Mouse (Mus musculus) thymus, postnatal 4 days (tissue): ENCODE results near the gene Myf5.

Source experiments
- DNase-seq: peaks from one replicate; pipeline ENCODE4 v3.0.0; 2021

Myf5 gene

GRCm38 (mm10) chr10:107485870-107486269 is at the start of gene Myf5:
Myf5 (minus strand) TSS chr10:107486134.
- DNase-seq = no peak

DNA sequence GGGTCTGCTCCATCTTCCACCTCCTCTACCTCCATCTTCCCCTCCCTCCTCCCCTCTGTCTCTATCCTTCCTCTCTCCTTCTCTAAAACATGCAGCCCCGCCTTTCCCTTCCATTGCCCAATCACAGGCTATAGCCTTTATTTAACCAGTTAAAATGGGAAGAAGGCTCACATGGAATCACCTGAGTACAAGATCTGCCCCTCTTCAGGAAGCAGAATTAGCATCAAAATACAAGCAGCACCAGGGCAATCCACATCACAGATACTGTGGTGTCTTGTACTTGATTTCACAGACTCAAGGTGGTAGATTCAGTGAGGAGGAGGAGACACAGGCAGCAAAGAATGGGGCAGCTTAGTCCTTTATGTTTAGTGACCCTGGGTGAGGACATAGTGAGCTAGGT is 42.8 kb upstream of the Myf5 start:
- no peak for DNase-seq

GRCm38 (mm10) chr10:107519216-107519615 is 33.3 kb upstream of the Myf5 start:
- no peak for DNase-seq

DNA sequence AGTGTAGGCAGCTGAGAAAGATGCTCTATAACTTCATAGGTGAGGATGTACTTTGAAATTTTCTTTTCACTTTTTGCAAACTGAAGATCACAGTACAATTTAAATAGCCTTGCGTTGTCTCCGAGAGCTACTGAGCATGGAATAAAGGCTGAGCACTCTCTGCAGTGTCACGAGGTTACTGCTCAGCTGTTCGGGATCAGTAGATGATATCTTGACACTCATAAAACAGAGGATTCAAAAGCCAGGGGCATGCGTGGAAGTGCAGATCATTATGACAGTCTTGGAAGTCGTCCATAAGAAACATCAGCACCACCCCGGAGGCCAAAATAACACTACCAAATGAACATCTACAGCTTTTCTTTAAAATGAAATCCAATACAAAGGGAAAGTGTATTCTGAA is 30.7 kb upstream of the Myf5 start:
- DNase-seq = no peak

DNA sequence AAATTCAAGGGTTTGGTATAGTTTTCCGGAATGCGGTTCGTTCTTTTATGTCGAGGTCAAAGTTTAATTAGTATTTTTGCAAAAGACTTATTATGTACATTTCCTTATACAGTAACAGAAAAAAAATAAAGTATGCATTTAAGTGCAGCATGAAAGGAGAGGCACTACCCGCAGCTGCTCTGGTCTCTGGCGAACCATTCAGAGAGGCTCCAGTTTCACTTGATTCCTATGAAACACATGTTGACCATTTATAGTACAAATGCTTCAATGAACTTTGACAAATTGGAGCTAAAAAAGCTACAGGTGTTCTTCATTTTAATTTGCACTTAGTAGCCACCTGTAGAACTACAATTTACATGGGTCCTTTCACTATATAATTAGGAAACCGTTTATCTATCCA is 28.8 kb upstream of the Myf5 start:
- no peak for DNase-seq

- no peak for DNase-seq
These were observed 20.5 kb upstream of the Myf5 start for GRCm38 (mm10) chr10:107506397-107506796.

- no peak for DNase-seq
These were observed 17.5 kb upstream of the Myf5 start for GRCm38 (mm10) chr10:107503430-107503829.

DNA sequence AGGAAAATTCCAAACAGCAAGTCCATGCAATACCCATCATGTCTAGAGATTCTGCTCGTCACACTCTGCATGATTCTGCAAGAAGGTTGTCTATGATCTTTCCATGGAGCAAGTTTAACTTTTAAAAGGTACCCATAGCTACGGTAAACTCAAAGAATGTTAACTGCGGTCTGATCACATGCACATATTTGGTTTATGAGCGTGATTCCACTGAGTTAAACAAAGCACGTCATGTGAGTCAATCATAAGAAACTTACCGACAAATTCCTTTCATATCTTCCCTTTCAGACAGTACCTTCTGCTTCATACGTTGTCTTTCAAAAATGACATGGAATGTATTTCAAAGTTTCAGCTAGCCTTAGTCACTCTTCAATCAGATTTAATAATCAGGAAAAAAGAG is 16.3 kb upstream of the Myf5 start:
- DNase-seq = no peak

- no peak for DNase-seq
These were observed 13.7 kb upstream of the Myf5 start for GRCm38 (mm10) chr10:107499656-107500055.

GRCm38 (mm10) chr10:107496402-107496801 is 10.5 kb upstream of the Myf5 start:
- DNase-seq = no peak

GRCm38 (mm10) chr10:107494568-107494967 is 8.6 kb upstream of the Myf5 start, which contains the start of gene Myf6:
Myf6 (minus strand) TSS chr10:107494737.
- no peak for DNase-seq

DNA sequence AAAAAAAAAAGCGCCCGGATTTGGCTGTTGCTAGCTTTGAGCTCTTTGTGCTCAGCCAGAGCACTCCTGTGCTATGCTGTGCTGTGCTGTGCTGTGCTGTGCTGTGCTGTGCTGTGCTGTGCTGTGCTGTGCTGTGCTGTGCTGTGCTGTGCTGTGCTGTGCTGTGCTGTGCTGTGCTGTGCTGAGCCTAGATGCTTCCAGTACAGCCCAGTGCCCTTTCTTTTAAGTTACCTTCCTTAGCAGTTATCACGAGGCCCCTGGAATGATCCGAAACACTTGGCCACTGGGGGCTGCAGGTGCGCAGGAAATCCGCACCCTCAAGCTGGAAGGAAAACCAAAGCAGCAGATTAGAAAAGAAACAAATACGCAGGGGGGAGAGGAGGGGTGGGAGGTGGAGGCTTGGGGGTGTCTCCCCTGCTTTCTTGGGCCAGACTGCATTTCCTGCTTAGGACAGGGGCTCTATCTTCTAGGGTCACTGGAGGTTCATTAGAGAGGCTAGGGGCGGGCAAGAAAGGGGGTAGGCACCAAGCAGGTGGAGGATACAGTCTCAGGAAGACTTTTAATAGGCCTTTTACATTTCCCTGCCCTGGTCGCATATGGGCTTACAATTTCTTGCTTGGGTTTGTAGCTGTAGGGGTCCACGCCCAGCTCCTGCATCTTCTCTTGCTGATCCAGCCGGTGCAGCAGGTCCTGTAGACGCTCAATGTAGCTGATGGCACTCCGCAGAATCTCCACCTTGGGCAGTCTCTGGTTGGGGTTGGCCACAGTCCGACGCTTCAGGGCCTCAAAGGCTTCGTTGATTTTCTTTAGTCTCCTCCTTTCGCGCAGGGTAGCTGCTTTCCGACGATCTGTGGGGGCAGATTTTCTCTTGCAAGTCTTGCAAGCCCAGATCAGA is 7.9 kb upstream of the Myf5 start:
- DNase-seq = no peak

DNA sequence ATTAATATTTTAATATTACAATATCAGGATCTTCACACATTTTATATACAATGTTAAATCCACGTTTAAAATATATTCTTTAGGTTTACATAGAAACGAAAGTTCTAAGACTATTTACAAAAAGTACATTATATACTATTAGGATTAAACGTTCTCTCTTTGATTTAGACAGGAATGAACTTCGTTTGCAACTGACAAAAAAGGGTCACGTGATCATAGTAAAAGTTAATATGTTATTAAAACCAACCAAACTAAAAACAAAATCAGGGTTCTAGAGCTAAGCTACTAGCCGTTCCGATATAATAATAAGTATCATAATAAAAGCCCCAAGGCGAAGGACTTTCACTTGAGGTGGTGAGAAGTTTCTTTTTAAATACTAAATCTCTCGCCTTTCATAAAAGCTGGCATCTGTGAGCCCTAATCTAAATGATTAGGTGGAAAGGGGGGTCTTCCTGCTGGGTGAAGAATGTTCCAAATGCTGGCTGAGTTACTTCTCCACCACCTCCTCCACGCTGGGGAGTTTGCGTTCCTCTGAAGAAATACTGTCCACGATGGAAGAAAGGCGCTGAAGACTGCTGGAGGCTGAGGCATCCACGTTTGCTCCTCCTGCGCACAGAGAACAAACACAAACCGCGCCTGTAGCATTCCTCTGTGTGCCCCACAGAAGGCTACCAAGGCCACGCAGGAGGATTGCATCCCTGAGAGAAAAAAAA is 7.1 kb upstream of the Myf5 start:
- no peak for DNase-seq

DNA sequence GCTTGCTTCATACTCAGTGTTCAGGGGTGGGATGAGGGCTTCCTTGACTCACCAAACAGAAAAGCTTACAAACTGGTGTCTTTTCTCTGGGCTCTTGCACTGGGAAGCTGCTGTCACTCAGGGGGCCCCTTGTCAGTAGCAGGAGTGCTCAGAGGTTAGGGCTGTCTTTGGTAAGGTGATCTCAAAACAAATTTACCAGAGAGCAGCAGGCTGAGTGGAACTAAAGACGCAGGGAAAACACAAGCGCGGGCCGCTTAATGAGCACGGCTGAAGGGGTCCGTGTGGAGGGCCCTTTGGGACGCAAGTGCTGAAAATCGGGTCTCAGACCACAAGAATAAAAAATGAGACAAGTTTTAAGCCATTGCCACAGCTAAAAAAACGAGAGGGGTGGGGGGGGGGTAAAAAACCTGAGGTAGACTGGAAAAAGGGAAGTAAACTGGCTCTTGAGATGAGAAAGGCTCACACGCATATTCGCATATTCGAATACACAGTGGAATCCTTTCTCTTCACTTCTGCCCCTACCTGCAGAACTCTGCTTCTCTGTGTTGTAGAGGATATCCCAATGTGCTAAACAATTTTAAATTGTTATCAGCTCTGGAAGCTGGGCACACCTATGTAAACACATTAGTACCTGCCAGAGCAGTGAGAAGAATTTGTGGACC is 2.9 kb upstream of the Myf5 start:
- DNase-seq = no peak

- no peak for DNase-seq
These were observed 836 bp upstream of the Myf5 start for GRCm38 (mm10) chr10:107486770-107487169.

DNA sequence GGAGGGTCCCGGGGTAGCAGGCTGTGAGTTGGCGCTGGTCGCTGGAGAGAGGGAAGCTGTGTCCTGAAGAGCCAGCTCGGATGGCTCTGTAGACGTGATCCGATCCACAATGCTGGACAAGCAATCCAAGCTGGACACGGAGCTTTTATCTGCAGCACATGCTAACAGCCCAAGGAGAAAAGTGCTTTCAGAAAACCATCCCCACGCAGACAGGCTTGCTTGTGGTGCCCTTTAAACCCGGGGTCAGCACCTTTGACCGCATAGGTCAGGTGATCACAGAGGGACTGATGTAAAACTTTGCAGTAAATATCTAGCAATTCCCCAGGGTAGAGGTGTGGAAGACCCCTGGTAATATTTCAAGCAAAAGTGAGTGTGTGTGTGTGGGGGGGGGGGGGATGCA is 1.9 kb downstream of the Myf5 start:
- no peak for DNase-seq

DNA sequence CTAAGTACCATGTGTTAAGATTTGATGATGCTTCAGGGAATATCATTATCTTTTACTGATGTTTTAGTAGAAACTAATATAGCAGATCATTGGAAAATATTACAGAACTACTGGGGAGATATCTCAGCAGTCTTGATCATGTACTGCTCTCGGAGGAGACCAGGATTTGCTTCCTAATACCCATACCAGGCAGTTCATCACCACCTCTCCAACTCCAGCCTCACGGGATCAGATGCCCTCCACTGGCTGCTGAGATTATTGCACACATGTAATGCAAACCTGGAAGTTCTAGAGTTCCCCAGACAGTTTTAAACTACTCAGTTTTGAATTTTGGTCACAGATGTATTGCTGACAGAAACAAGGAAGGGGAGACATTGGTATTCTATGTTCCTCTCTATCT is 12.4 kb downstream of the Myf5 start:
- DNase-seq = no peak

DNA sequence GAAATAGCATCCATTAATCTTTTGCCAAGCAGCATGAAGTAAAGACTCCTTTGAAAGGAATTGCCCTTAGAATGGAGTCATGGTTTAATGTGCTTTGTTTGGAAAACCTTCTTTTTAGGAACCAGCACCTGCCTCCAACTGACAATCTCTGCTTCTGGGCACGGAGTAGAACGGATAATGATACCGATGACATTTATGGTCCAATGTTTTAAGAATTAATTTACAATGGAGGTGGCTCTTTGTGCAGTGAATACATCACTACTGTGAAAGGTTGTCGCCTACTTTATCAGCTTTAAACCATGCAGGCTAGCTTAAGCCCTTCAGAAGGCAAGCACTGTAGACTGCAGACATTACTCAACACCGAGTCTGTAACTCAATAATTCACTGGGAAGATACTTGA is 14.2 kb downstream of the Myf5 start:
- no peak for DNase-seq

DNA sequence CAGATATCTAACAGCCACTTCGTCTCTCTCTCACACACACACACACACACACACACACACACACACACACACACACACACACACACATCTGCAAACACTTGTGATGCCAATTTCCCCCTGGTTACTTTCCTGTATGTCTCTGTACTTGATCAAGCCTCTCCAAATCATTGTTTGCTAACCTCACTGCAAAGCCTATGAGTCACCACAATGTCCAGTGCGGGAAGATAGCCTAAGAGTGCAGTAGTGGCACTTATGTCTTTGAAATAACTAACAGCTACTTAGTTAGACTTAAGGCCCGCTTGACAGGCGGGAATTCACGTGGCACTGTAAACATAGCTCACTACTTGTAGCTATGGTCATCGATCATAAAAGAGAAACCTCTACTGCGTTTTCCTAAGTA is 18.1 kb downstream of the Myf5 start:
- DNase-seq = no peak

DNA sequence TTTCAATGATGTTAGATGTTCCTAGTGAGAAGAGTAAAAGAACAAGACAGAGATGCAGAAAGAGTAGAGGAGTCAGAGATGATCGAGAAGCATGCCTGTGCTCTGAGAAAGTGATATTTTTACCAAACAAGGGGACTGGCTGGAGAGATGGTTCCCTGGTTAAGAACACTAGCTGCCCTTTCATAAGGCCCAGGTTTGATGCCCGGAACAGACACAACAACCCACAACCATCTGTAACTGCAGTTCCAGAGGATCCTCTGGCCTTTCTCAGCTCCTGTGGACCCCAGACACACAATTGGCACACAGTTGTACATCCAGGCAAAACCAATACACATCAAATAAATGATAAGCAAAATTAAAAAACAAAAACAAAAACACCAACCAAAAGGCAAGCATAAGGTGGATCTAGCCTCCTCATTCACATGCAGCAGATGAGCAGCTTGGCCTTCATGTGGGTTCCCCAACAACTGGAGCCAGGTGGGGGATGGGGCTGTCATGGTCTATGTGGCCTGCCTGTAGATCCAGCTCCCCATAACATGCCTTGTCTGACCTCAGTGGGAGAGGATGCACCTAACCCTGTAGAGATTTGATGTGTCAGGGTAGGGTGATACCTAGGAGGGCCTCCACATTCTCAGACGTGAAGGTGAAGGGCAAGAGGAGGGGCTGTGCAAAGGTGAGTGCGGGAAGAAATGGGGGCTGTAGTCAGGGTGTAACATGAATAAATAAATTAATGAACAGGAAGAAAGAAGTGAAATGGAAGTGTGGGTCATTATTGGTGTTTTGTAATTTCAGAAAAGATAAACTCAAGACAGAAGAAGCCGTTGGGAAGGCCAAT is 36.2 kb downstream of the Myf5 start:
- no peak for DNase-seq

- peak; percentile 19 for DNase-seq
These were observed 43.2 kb downstream of the Myf5 start for GRCm38 (mm10) chr10:107442781-107443180.

- no peak for DNase-seq
These were observed 49.0 kb downstream of the Myf5 start for GRCm38 (mm10) chr10:107436967-107437366.
